Mouse (Mus musculus) bone marrow, adult 2 months (tissue): ENCODE data around the gene Fbxo36.

Experiments used
- CTCF ChIP-seq: fragments of 200-500 bp; IDR thresholded peaks from 2 replicates; pipeline ENCODE4 v1.5.1; 2011; ENCODE audit warnings: low read length, control low read depth; ENCODE audit not compliant: control insufficient read depth, insufficient read depth
- POLR2A ChIP-seq: fragments of 200-500 bp; IDR thresholded peaks from 2 replicates; pipeline ENCODE4 v1.6.1; 2011; ENCODE audit warnings: low read depth, mild to moderate bottlenecking, control low read depth, low read length, borderline replicate concordance; ENCODE audit not compliant: control insufficient read depth

DNA sequence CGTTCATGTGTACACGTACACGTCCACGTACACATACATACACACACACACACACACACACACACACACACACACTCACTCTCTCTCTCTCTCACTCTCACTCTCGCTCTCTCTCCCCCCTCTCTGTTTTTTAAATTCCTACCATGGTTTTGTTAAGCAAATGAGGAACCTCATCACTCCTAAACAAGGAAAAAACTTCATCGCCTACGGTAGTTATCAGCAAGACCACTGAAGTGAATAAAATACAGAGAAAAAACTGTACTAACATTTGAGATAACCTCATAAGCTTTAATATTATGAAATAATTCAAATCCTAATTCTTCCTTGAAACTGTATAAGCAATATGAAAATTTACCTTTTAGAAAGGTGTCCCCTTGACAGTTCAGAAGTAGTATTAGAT, 44.3 kb upstream of the Fbxo36 start:
- TF ChIP-seq CTCF (no peak), POLR2A (no peak)
